Mouse (Mus musculus): ENCODE results near the gene Sult5a1. TPM values are rescaled to one million over a fixed set of nuclear protein-coding genes. Genes with fewer than 3 reads are reported as not detected.

The Sult5a1 gene
- polyA plus RNA-seq, 1 experiment from 2014 or later: 16.9 TPM

DNA sequence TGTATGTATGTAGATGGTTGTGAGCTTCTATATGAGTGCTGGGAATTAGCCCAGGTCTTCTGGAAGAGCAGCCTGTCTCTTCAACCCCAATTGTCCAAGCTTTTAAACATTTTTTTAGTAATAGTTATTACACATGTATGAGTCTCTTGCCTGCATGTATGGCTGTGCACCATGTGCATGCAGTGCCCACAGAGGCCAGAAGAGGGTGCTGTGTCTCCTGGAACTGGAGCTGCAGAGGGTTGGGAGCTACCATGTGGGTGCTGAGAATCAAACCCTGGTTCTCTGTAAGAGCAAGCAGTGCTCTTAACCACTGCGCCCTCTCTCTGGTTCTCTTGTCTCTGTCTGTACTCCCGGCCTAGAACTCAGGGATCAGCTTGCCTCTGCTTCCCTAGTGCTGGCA is 25.2 kb downstream of the Sult5a1 start:
- H3K4me1 ChIP-seq: peaks cover 18% of the 10 kb centered on the region
- ATAC-seq (ENCODE audit: borderline replicate concordance, extremely low read depth, low FRiP score, low TSS enrichment): no peak
- no peak overlapping the region for H3K9ac ChIP-seq
- 100% methylated on average over 2 of the region's 2 CpGs for WGBS
- H3K4me2 ChIP-seq: no peak overlapping the region
- H3K27ac ChIP-seq: no peak overlapping the region
- no peaks in the 10 kb centered on the region for H3K9me3 ChIP-seq
- H3K27me3 ChIP-seq: no peaks in the 10 kb centered on the region; the same call in 1 of the 2 replicates
- H3K4me3 ChIP-seq: no peak overlapping the region
- no peaks in the 10 kb centered on the region for H3K36me3 ChIP-seq

DNA sequence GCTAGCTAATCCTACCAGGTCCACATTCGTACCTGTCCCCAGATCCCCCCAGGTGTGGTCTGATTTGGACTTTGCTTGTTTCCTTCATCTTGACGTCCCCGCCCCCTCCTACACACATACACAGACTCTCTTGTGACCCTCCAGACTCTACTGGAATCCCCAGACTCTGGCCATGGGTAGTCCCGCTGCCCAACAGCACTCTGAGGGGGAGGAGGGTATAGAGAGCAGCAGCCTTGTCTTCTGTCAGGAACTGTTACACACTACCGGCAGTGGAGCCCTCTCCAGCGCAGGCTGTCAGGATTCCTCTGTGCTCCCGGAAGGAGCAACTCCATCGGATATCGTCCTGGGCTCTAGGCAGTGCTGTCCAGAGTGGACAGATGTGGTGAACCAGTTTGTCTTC is 27.1 kb downstream of the Sult5a1 start:
- no peak for ATAC-seq (ENCODE audit: borderline replicate concordance, extremely low read depth, low FRiP score, low TSS enrichment)
- Histone ChIP-seq H3K27ac (no peak overlapping the region), H3K9me3 (no peaks in the 10 kb centered on the region), H3K4me2 (no peak overlapping the region), H3K9ac (no peak overlapping the region), H3K36me3 (no peaks in the 10 kb centered on the region), H3K4me3 (no peak overlapping the region), H3K27me3 (peaks cover 12% of the 10 kb centered on the region; the same call in 1 of the 2 replicates), H3K4me1 (peaks cover 5% of the 10 kb centered on the region; the same call in 1 of the 2 replicates)
- WGBS: 40% methylated on average over 9 of the region's 9 CpGs

DNA sequence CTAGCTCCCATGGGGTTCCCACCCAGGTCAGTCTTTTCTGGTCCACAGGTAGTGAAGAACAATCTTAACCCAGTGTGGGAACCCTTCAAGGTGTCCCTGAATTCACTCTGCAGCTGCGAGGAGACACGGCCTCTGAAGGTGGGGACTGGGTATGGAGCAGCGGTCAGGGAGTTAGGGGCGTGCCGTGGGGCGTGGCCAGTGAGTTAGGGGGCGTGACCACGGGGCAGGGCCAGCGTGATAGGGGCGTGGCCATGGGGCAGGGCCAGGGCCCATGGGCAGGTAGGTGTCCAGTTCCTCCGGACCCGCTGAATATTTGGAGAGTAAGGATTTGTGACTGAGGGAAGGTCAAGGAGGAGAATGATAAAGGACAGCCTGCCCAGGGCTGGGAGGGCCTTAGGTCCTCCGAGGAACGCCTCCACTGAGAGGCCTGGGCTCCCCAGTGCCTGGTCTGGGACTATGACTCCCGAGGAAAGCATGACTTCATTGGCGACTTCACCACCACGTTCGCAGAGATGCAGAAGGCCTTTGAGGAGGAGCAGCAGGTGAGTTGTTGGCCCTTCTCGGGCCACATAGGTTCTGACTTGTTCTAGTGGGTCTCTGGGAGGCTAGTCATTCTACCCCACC is 31.8 kb downstream of the Sult5a1 start:
- Histone ChIP-seq H3K27me3 (peaks cover 14% of the 10 kb centered on the region), H3K36me3 (no peaks in the 10 kb centered on the region), H3K9ac (no peak overlapping the region), H3K27ac (no peak overlapping the region), H3K4me2 (peak overlapping the region; percentile 19; the same call in 1 of the 2 replicates), H3K4me1 (peaks cover 7% of the 10 kb centered on the region), H3K4me3 (no peak overlapping the region), H3K9me3 (no peaks in the 10 kb centered on the region)
- 5% methylated on average over 19 of the region's 19 CpGs for WGBS
- peak; percentile 46 for ATAC-seq (ENCODE audit: borderline replicate concordance, extremely low read depth, low FRiP score, low TSS enrichment)

DNA sequence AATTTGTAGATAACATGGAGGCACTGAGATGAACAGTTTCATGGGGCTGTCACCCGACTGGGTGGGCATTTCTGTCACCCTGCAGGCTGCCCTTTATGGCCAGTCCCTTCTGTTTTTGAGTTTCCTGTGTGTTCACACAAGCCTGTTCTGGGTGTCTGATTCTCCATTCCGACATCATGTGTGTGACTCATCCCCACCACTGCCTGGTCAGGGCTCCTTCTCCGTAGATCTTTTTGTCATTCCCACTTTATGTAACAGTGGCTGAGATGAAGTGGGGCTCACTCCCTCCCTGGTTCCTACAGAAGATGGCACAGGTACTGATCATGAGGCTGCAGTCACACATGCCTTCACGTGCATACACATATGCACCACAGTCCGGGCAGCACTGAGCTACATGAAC is 35.4 kb downstream of the Sult5a1 start:
- WGBS: 74% methylated on average over 5 of the region's 5 CpGs
- Histone ChIP-seq H3K27me3 (peaks cover 41% of the 10 kb centered on the region), H3K9ac (no peak overlapping the region), H3K4me2 (no peak overlapping the region), H3K4me1 (peaks cover 13% of the 10 kb centered on the region), H3K27ac (no peak overlapping the region), H3K4me3 (no peak overlapping the region), H3K9me3 (no peaks in the 10 kb centered on the region), H3K36me3 (no peaks in the 10 kb centered on the region)
- no peak for ATAC-seq (ENCODE audit: borderline replicate concordance, extremely low read depth, low FRiP score, low TSS enrichment)

DNA sequence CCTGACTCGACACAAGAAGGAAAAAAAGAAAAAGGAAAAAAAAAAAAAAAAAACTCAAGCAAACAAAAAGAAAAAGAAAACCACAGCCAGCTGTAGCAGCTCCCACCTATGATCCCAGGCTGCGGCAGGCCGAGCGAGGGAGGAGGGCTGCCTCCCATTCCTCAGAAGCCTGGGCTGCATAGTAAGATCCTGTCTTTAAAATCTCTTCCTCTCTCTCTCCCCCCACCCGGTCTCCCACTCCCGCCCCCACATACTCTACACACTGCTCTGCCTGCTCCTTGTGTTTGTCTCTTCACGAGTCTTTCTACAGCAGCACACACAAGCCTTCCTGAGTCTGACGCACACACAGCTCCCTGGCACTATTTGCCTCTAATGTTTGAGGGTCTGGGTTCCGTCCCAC is 36.1 kb downstream of the Sult5a1 start:
- no peak for ATAC-seq (ENCODE audit: borderline replicate concordance, extremely low read depth, low FRiP score, low TSS enrichment)
- Histone ChIP-seq H3K27me3 (peaks cover 44% of the 10 kb centered on the region), H3K36me3 (no peaks in the 10 kb centered on the region), H3K4me3 (no peak overlapping the region), H3K9ac (no peak overlapping the region), H3K9me3 (no peaks in the 10 kb centered on the region), H3K4me2 (no peak overlapping the region), H3K4me1 (peaks cover 19% of the 10 kb centered on the region), H3K27ac (no peak overlapping the region)
- WGBS: 43% methylated on average over 9 of the region's 9 CpGs

DNA sequence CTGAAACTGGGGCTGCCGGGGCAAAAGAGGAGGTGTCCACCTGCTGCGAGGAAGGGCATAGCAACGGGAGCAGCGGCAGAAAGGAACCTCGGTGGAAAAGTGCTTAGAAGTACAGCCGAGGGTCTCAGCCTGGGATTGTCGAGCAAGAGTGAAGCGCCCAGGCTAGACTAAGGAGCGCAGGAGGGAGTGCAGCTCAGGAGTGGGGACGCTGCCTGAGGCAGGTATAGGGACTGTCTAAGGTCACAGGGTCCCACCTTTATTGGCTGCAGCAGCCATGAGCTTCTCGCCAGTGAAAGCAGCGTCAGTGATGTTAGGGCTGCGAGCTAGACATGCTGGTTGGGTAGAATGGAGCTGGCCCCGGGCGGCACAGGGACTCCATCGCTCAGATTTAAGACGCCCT is 40.4 kb downstream of the Sult5a1 start:
- Histone ChIP-seq H3K36me3 (no peaks in the 10 kb centered on the region), H3K9me3 (no peaks in the 10 kb centered on the region), H3K4me2 (peak overlapping the region; percentile 79), H3K9ac (no peak overlapping the region), H3K27me3 (peaks cover 48% of the 10 kb centered on the region), H3K4me1 (peaks cover 29% of the 10 kb centered on the region), H3K27ac (no peak overlapping the region), H3K4me3 (peak overlapping the region; percentile 43)
- WGBS: 2% methylated on average over 17 of the region's 17 CpGs
- no peak for ATAC-seq (ENCODE audit: borderline replicate concordance, extremely low read depth, low FRiP score, low TSS enrichment)

DNA sequence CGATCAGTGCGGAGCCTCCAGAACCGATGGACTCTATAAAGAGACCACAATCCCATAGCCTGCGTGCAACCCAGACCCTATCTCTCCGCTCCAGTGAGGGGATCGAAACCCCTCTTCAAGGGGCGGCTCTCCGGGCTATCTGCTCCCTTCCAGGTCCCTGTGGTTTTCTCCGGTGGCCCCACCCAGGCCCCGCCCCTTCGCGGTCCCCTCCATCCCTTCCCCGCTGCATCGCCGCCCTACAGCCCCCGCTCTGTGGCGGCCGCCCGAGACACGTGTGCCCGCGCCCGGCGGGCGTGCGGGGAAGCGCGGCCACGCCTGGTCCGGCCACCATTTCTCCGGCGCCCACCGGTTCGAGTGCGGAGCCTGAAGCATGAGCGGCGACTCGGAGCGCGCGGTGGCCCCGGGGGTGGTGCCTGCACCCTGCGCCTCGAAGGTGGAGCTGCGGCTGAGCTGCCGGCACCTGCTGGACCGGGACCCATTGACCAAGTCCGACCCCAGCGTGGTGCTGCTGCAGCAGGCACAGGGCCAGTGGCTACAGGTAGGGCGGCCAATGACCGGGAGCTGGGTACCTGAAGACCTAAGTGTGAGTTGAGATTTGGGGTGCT is 40.9 kb downstream of the Sult5a1 start, which contains the start of gene Cpne7:
Gene Cpne7 (plus strand): TSS at position 248 of the 605 bp plus-strand sequence.
- no peak for ATAC-seq (ENCODE audit: borderline replicate concordance, extremely low read depth, low FRiP score, low TSS enrichment)
- Histone ChIP-seq H3K4me3 (peak within 1 kb of the TSS; percentile 43), H3K9me3 (no peaks in the 10 kb centered on the region), H3K9ac (peak within 1 kb of the TSS; percentile 3; the same call in 1 of the 2 replicates), H3K27ac (no peak within 1 kb of the TSS), H3K27me3 (peaks cover 48% of the 10 kb centered on the region), H3K4me1 (peaks cover 29% of the 10 kb centered on the region), H3K36me3 (no peaks in the 10 kb centered on the region), H3K4me2 (peak within 1 kb of the TSS; percentile 79)
- WGBS: under 1% methylated on average over 50 of the region's 51 CpGs

DNA sequence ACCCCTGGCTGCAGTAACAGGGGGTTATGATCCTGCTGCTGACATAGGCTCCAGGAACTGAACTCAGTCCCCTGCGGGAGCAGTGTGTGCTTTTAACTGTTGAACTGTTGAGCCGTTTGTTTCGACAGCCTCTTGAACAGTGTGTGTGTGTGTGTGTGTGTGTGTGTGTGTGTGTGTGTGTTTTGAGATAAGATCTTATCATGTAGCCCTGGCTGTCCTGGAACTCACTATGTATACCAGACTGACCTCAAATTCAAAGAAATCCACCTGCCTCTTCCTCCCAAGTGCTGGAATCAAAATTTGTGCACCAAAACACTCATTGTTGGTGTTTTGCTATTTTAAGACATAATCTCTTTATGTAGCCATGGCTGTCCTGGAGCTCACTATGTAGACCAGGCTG is 43.5 kb downstream of the Sult5a1 start:
- peaks cover 29% of the 10 kb centered on the region for H3K4me1 ChIP-seq
- H3K4me3 ChIP-seq: no peak overlapping the region
- H3K4me2 ChIP-seq: no peak overlapping the region
- no peak overlapping the region for H3K9ac ChIP-seq
- no peak overlapping the region for H3K27ac ChIP-seq
- ATAC-seq (ENCODE audit: borderline replicate concordance, extremely low read depth, low FRiP score, low TSS enrichment): no peak
- H3K36me3 ChIP-seq: no peaks in the 10 kb centered on the region
- 27% methylated on average over 3 of the region's 3 CpGs for WGBS
- no peaks in the 10 kb centered on the region for H3K9me3 ChIP-seq
- peaks cover 42% of the 10 kb centered on the region for H3K27me3 ChIP-seq

DNA sequence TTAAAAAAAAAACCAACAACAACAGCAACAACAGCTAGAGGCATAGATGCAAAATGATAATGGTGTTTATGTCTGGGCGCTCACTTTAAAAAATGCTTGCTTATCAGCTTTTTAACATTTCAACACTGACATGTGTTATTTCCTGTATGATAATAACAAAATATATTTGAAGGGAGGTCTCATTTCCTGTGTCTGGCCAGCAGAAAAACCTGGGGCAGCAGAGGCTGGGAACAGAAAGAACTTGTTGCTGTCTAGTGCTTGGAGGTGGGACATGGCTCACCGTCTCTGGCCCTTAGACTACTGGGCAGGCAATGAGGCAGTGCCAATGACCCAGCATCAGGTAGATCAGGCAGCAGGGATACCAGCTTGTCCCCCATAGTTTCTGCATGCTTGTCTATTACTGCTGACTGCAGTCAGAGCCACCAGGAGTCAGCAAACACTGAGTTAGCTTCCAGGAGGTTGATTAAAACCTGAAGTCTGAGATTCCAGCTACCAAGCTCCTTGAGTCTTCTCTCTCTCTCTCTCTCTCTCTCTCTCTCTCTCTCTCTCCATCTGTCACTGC is 44.1 kb downstream of the Sult5a1 start:
- H3K9ac ChIP-seq: no peak overlapping the region

DNA sequence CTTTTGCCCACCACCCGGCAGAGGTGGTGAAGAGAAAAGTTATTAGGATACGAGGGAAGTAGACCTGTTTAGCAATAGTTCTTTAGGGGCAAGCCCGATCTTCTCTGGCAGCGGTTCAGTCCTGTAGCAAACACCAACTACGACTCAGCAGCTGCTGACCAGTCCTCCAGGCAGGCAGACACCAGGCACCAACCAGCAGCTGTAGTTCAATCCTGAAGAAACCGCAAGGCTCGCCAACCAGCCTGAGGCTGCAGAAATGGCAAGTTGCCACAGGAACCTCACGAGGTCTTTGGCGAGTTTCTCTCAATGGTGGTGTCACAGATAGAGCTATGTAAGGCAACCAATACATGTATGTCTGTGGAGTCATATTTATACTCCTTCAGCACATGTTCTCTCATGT is 45.2 kb downstream of the Sult5a1 start:
- ATAC-seq (ENCODE audit: borderline replicate concordance, extremely low read depth, low FRiP score, low TSS enrichment): no peak
- Histone ChIP-seq H3K4me3 (no peak overlapping the region), H3K9ac (no peak overlapping the region), H3K36me3 (no peaks in the 10 kb centered on the region), H3K27me3 (peaks cover 24% of the 10 kb centered on the region), H3K27ac (no peak overlapping the region), H3K4me1 (peaks cover 26% of the 10 kb centered on the region), H3K9me3 (no peaks in the 10 kb centered on the region), H3K4me2 (no peak overlapping the region)
- WGBS: 63% methylated on average over 9 of the region's 9 CpGs

More for the DNA sequence above, 44.1 kb downstream of the Sult5a1 start:
- WGBS: 25% methylated on average over 2 of the region's 2 CpGs
- H3K9me3 ChIP-seq: no peaks in the 10 kb centered on the region
- H3K36me3 ChIP-seq: no peaks in the 10 kb centered on the region
- peaks cover 29% of the 10 kb centered on the region for H3K4me1 ChIP-seq
- H3K4me2 ChIP-seq: no peak overlapping the region
- ATAC-seq (ENCODE audit: borderline replicate concordance, extremely low read depth, low FRiP score, low TSS enrichment): no peak
- no peak overlapping the region for H3K4me3 ChIP-seq
- H3K27me3 ChIP-seq: peaks cover 35% of the 10 kb centered on the region
- no peak overlapping the region; the same call in 1 of the 2 replicates for H3K27ac ChIP-seq

DNA sequence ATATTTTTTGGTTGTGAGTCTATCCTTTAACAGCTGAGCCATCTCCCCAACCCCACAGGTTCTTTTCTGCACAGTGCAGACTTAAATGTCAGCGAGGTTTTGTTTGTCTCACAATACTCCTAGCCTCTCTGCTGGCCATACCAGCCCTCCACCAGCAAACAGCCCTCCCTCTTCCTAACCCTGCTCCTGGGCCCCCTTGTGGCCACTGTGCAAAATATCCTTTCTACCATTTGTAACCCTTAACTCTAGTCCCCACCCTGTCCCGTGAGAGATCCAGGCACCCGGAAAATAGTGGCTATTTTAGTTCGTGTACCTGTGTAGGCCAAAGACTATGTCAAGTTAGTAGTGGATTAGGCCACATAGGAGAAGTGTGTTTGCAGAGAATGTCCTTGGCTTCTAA is 47.5 kb downstream of the Sult5a1 start:
- 17% methylated on average over 4 of the region's 4 CpGs for WGBS
- Histone ChIP-seq H3K9ac (no peak overlapping the region), H3K4me1 (peaks cover 10% of the 10 kb centered on the region), H3K27ac (no peak overlapping the region), H3K36me3 (peaks cover 1% of the 10 kb centered on the region; the same call in 1 of the 2 replicates), H3K9me3 (no peaks in the 10 kb centered on the region), H3K27me3 (peaks cover 2% of the 10 kb centered on the region; the same call in 1 of the 2 replicates), H3K4me3 (no peak overlapping the region), H3K4me2 (no peak overlapping the region)
- no peak; the same call in 1 of the 2 replicates for ATAC-seq (ENCODE audit: borderline replicate concordance, extremely low read depth, low FRiP score, low TSS enrichment)

DNA sequence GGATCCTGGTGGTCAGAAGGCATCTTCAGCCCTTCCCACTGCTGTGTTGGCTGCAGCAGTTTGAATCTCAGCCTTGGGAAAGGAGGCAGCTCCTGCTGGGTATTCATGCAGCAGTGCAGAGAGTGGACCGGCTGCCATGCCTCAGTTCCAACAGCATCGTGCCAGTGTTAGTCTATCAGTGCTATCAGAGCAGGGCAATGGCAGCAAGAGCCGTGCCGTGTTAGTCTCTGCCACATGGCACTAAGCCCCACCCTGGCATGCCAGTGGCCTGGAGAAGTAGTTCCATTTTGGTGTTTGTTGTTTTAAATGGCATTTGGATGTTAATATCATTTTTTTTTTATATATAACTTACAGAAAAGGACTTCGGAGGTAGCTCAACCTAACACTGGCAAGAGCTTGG is 49.2 kb downstream of the Sult5a1 start:
- Histone ChIP-seq H3K4me2 (no peak overlapping the region), H3K27me3 (no peaks in the 10 kb centered on the region), H3K9ac (no peak overlapping the region), H3K9me3 (no peaks in the 10 kb centered on the region), H3K4me1 (peaks cover 8% of the 10 kb centered on the region), H3K27ac (no peak overlapping the region), H3K36me3 (peaks cover 18% of the 10 kb centered on the region), H3K4me3 (no peak overlapping the region)
- no peak for ATAC-seq (ENCODE audit: borderline replicate concordance, extremely low read depth, low FRiP score, low TSS enrichment)
- WGBS: 83% methylated on average over 5 of the region's 5 CpGs

All from lung, embryonic 15.5 days (tissue).